Mouse (Mus musculus) limb, embryonic 13.5 days (tissue): ENCODE measurements at regions not wholly inside any gene's neighbourhood (a gene's known extent, or its start where the extent isn't known, plus 50 kb on each side); places are given as distances from the start of the nearest gene placed in this dataset.
A peak's percentile ranks its signal among the peaks of the same experiment; 100 is the strongest.

Source experiments
- ATAC-seq: fragments of 200-750 bp; cut with Nextera tagmentation; 2 replicates; pipeline ENCODE4 v1.8.0; 2017; ENCODE audit warnings: low read depth, moderate number of reproducible peaks, moderate TSS enrichment; ENCODE audit not compliant: low FRiP score
- H3K27ac ChIP-seq: fragments of 300-500 bp; sonication (generic); 2 replicates; pipeline ENCODE4 v1.5.1; 2015; ENCODE audit warnings: inconsistent platforms, mild to moderate bottlenecking, moderate library complexity
- H3K27me3 ChIP-seq: fragments of 300-500 bp; sonication (generic); 2 replicates; pipeline ENCODE4 v1.6.1; 2015; ENCODE audit warnings: mild to moderate bottlenecking, inconsistent platforms
- H3K36me3 ChIP-seq: fragments of 300-500 bp; sonication (generic); 2 replicates; pipeline ENCODE4 v1.6.1; 2015; ENCODE audit warnings: inconsistent platforms, mild to moderate bottlenecking, moderate library complexity
- H3K4me1 ChIP-seq: fragments of 300-500 bp; sonication (generic); 2 replicates; pipeline ENCODE4 v1.6.1; 2015; ENCODE audit warnings: inconsistent platforms
- H3K4me2 ChIP-seq: fragments of 300-500 bp; sonication (generic); replicated peaks from 2 replicates; pipeline ENCODE4 v1.6.1; 2015; ENCODE audit warnings: inconsistent platforms, mild to moderate bottlenecking, moderate library complexity
- H3K4me3 ChIP-seq: fragments of 300-500 bp; sonication (generic); 2 replicates; pipeline ENCODE4 v1.5.1; 2015; ENCODE audit warnings: moderate library complexity, mild to moderate bottlenecking, inconsistent platforms
- H3K9ac ChIP-seq: fragments of 300-500 bp; sonication (generic); 2 replicates; pipeline ENCODE4 v1.6.1; 2015; ENCODE audit warnings: mild to moderate bottlenecking, inconsistent platforms
- H3K9me3 ChIP-seq: fragments of 300-500 bp; sonication (generic); 2 replicates; pipeline ENCODE4 v1.6.1; 2016; ENCODE audit warnings: inconsistent platforms
- WGBS: fragments of 180-500 bp; shearing (Covaris S2); methylation state at CpG from one replicate; pipeline ENCODE4 v1.1.7; 2015; 5-methylcytosine and 5-hydroxymethylcytosine counted together

DNA sequence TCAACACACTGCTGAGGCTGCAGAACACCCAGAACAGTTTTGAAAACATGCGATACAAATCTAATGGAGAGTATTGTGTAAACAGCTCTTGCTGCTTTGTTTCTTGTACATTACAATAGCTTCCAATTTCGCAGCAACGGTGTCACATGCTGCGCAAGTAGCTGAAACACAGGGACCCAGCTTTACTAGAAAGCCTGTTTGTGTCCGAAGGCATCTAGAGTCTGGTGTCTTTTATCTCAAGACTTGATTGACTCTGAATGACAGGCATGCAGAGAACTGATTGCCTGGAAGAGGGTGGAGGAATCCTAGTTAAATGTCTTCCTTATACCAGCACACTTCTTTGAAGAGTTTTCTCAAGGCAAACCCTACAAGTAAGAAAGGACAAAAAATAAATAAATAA is 66.1 kb upstream of the Fgf10 start:
- WGBS = 69% methylated on average over 5 of the region's 5 CpGs
- H3K27me3 ChIP-seq = no peaks in the 10 kb centered on the region

DNA sequence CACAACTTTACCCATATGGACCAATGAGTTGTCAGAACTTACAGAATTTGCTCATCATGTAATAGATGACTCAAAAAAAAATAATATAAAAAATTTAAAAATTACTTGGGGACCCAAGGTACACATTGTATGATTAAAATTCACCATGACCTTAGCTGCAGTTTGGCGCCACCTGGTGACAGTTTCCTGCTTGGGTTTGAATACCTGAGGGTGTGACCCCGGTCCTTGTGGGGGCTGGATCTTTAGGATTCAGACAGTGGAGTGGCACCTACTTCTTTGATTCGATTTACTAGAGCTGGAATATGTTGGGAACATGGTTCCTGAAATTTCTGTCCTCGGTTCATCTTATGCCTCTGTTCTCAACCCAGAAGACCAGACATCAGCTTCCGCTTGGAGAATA is 72.7 kb upstream of the Fgf10 start:
- 73% methylated on average over 5 of the region's 5 CpGs for WGBS
- no peak for ATAC-seq
- Histone ChIP-seq H3K4me1 (no peaks in the 10 kb centered on the region), H3K4me3 (no peak overlapping the region), H3K9ac (no peak overlapping the region), H3K36me3 (no peaks in the 10 kb centered on the region), H3K27ac (no peak overlapping the region), H3K4me2 (no peak overlapping the region), H3K27me3 (no peaks in the 10 kb centered on the region), H3K9me3 (no peaks in the 10 kb centered on the region)

More for the DNA sequence above, 66.1 kb upstream of the Fgf10 start:
- Histone ChIP-seq H3K4me1 (no peaks in the 10 kb centered on the region), H3K27ac (no peak overlapping the region), H3K9ac (no peak overlapping the region), H3K4me3 (no peak overlapping the region), H3K36me3 (no peaks in the 10 kb centered on the region), H3K4me2 (no peak overlapping the region), H3K9me3 (no peaks in the 10 kb centered on the region)
- no peak for ATAC-seq

DNA sequence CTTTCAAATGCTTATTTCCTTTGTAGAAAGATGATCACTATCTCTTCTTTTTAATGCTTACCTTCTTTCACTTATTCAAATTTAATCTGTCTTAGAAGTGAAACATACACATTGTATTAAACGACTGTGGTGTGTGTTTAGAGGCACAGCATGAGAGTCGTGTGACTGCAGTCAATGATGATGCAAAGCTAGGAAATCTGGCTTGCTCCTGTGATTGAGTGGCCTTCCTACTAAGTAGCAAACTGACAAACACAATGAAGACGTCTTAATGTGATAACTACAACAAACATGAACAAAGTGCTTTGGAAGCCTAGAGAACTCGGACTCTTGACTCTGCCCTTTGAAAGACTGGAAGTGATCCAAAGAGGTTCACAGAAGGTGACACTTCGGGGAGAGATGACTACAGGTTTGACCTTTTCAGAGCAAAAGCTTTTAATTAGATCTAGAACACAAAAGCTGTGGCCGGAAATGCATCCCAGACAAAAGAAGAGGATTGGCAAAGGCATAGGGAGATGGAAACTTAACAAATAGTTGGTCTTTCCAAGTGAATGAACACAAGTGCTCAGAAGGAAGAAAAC is 73.3 kb upstream of the Fgf10 start:
- Histone ChIP-seq H3K9ac (no peak overlapping the region), H3K27ac (no peak overlapping the region), H3K27me3 (no peaks in the 10 kb centered on the region), H3K4me1 (no peaks in the 10 kb centered on the region), H3K4me2 (no peak overlapping the region), H3K4me3 (no peak overlapping the region), H3K9me3 (no peaks in the 10 kb centered on the region), H3K36me3 (no peaks in the 10 kb centered on the region)
- no peak for ATAC-seq
- WGBS = 79% methylated on average over 6 of the region's 6 CpGs

DNA sequence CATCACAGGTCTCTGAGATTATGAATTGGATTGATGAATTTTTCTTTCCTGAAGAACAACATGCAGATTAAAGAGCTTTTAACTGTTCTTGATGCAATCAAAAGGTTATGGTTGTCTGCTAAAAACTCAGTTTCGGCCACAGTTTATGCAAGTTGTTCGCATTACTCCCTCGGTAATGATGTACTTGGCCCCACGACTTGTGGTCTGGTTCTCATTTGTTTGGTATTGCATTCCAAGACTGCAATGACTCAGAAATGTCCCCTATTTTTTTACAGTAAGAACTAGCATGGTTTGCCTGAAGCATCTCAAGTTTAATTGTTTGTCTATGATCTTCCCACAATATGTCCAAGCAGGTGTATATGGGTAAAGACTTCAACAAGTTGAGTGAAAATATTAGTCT is 77.5 kb upstream of the Fgf10 start:
- no peak overlapping the region for H3K9ac ChIP-seq
- no peak overlapping the region for H3K4me3 ChIP-seq
- no peak overlapping the region for H3K27ac ChIP-seq
- no peak; the same call in 1 of the 2 replicates for ATAC-seq
- H3K9me3 ChIP-seq = no peaks in the 10 kb centered on the region
- H3K4me1 ChIP-seq = no peaks in the 10 kb centered on the region
- no peaks in the 10 kb centered on the region for H3K36me3 ChIP-seq
- no peak overlapping the region for H3K4me2 ChIP-seq
- 46% methylated on average over 4 of the region's 4 CpGs for WGBS
- no peaks in the 10 kb centered on the region for H3K27me3 ChIP-seq

- H3K4me2 ChIP-seq = no peak overlapping the region
- no peak overlapping the region for H3K27ac ChIP-seq
- 0 out of 2 replicates have a peak, but pooled peaks cover 3% of the 10 kb centered on the region for H3K4me1 ChIP-seq
- no peaks in the 10 kb centered on the region for H3K27me3 ChIP-seq
- no peak for ATAC-seq
- H3K9ac ChIP-seq = no peak overlapping the region
- WGBS = 35% methylated on average over 1 of the region's 1 CpGs
- no peaks in the 10 kb centered on the region for H3K36me3 ChIP-seq
- H3K4me3 ChIP-seq = no peak overlapping the region
- no peaks in the 10 kb centered on the region for H3K9me3 ChIP-seq
Measured at GRCm38 (mm10) chr13:118572555-118572954, 97.0 kb upstream of the Fgf10 start.

DNA sequence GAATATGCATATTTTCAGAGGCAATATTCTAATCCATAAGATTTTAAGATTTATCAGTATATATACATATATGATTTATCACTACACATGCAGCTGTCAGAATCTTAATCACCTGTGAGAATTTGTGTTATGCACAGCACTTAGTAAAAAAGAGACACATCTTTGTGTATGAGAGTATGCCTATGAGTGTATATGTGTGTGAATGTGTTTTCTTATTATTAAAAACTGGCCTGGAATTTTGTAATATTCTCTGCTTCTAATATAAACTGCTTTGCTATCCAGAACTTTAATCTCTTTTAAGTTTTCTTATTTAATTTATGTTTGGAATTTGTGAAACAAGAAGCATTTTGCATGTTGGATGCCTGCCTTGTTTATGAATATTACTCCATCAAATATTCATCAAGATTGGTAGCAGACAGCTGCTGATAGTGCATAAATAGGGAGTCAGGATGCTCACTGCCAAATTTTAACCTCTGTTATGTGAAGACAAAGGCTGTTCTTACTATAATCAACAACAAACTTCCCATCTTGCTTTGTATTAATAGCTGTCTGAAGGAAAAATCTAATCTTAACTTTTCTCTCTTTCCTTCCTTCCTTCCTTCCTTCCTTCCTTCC is 104.3 kb upstream of the Fgf10 start:
- H3K9me3 ChIP-seq = no peaks in the 10 kb centered on the region
- H3K27ac ChIP-seq = no peak overlapping the region
- H3K27me3 ChIP-seq = no peaks in the 10 kb centered on the region
- no peak overlapping the region for H3K4me3 ChIP-seq
- no peaks in the 10 kb centered on the region for H3K36me3 ChIP-seq
- no peak overlapping the region for H3K9ac ChIP-seq
- no peak for ATAC-seq
- no peak overlapping the region for H3K4me2 ChIP-seq
- no peaks in the 10 kb centered on the region for H3K4me1 ChIP-seq

GRCm38 (mm10) chr13:118558966-118559365 is 110.6 kb upstream of the Fgf10 start:
- ATAC-seq = no peak
- Histone ChIP-seq H3K9ac (no peak overlapping the region), H3K27me3 (peaks cover under 1% of the 10 kb centered on the region; the same call in 1 of the 2 replicates), H3K4me2 (no peak overlapping the region), H3K9me3 (no peaks in the 10 kb centered on the region), H3K36me3 (no peaks in the 10 kb centered on the region), H3K4me1 (no peaks in the 10 kb centered on the region), H3K4me3 (no peak overlapping the region), H3K27ac (no peak overlapping the region)
- WGBS = 92% methylated on average over 2 of the region's 2 CpGs

- WGBS = 30% methylated on average over 2 of the region's 2 CpGs
- Histone ChIP-seq H3K27me3 (peaks cover 4% of the 10 kb centered on the region; the same call in 1 of the 2 replicates), H3K27ac (no peak overlapping the region), H3K4me1 (peaks cover 4% of the 10 kb centered on the region; the same call in 1 of the 2 replicates), H3K4me3 (no peak overlapping the region), H3K36me3 (no peaks in the 10 kb centered on the region), H3K9me3 (no peaks in the 10 kb centered on the region), H3K4me2 (no peak overlapping the region), H3K9ac (no peak overlapping the region)
- peak; percentile 89 for ATAC-seq
Measured at GRCm38 (mm10) chr13:118552029-118552428, 117.6 kb upstream of the Fgf10 start.

GRCm38 (mm10) chr13:118538742-118539141 is 130.8 kb upstream of the Fgf10 start:
- H3K4me2 ChIP-seq = no peak overlapping the region
- no peak overlapping the region for H3K4me3 ChIP-seq
- no peaks in the 10 kb centered on the region for H3K9me3 ChIP-seq
- no peaks in the 10 kb centered on the region for H3K4me1 ChIP-seq
- no peak overlapping the region for H3K27ac ChIP-seq
- ATAC-seq = no peak
- 58% methylated on average over 2 of the region's 2 CpGs for WGBS
- H3K36me3 ChIP-seq = no peaks in the 10 kb centered on the region
- no peak overlapping the region for H3K9ac ChIP-seq
- H3K27me3 ChIP-seq = no peaks in the 10 kb centered on the region

GRCm38 (mm10) chr13:118513961-118514360 is 126.9 kb upstream of the Mrps30 start:
- no peak overlapping the region for H3K9ac ChIP-seq
- no peaks in the 10 kb centered on the region for H3K9me3 ChIP-seq
- 81% methylated on average over 2 of the region's 2 CpGs for WGBS
- no peaks in the 10 kb centered on the region for H3K27me3 ChIP-seq
- no peak overlapping the region for H3K27ac ChIP-seq
- no peak overlapping the region for H3K4me3 ChIP-seq
- no peak for ATAC-seq
- H3K36me3 ChIP-seq = no peaks in the 10 kb centered on the region
- no peaks in the 10 kb centered on the region for H3K4me1 ChIP-seq
- H3K4me2 ChIP-seq = no peak overlapping the region

- ATAC-seq = 0 out of 2 replicates have a peak, but pooled peaks have one; percentile 36
- Histone ChIP-seq H3K4me3 (no peak overlapping the region), H3K27me3 (no peaks in the 10 kb centered on the region), H3K27ac (no peak overlapping the region), H3K4me2 (no peak overlapping the region), H3K4me1 (no peaks in the 10 kb centered on the region), H3K9me3 (no peaks in the 10 kb centered on the region), H3K9ac (no peak overlapping the region), H3K36me3 (no peaks in the 10 kb centered on the region)
- 70% methylated on average over 4 of the region's 4 CpGs for WGBS
Measured at GRCm38 (mm10) chr13:118506136-118506535, 119.1 kb upstream of the Mrps30 start.

DNA sequence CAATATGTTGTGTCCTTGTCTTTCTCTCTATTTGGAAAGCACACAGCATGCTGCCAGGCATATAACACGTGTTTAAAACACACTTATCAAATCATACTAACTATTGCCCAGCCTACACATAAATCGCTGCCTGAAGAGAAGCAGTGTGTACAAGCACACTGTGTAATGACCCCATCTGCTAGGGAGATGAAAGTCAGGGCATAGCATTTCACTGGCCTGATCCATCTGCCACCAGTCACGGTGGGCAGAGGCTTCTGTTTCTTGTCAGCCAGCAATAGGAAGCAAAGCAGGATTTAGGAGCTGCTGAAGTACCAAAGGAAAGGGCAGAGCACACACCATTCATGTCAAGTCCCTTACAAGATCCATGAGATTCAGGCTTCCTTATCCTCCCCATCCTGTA is 103.6 kb upstream of the Mrps30 start:
- Histone ChIP-seq H3K4me3 (no peak overlapping the region), H3K9me3 (no peaks in the 10 kb centered on the region), H3K9ac (no peak overlapping the region), H3K4me2 (no peak overlapping the region), H3K4me1 (no peaks in the 10 kb centered on the region; the same call in 1 of the 2 replicates), H3K27ac (no peak overlapping the region), H3K36me3 (no peaks in the 10 kb centered on the region), H3K27me3 (no peaks in the 10 kb centered on the region)
- WGBS = 8% methylated on average over 3 of the region's 3 CpGs
- no peak for ATAC-seq

DNA sequence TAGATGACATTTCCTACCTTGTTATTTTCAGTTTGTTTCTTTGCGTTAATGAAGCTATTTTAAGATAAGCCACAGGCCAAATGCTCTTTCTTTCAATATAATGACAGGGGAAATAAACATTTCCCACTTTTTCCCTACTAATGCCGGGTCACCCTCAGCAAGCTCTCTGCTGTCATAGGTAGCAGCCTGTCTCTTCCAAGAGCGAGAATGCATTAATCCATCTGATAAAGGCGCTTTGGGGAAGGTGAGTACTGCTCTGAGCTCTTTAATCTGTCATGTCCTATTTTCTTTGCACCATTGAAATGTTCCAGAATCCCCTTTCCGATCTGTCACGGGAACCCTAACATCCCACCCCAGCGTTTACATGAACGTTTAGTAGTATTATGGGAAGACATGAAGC is 96.0 kb upstream of the Mrps30 start:
- 19% methylated on average over 8 of the region's 8 CpGs for whole genome bisulfite sequencing

More for the DNA sequence above, 96.0 kb upstream of the Mrps30 start:
- H3K4me1 ChIP-seq = 0 out of 2 replicates have a peak, but pooled peaks cover 3% of the 10 kb centered on the region
- H3K4me2 ChIP-seq = no peak overlapping the region
- H3K4me3 ChIP-seq = no peak overlapping the region
- no peaks in the 10 kb centered on the region for H3K36me3 ChIP-seq
- H3K27me3 ChIP-seq = no peaks in the 10 kb centered on the region
- H3K9ac ChIP-seq = no peak overlapping the region
- no peak for ATAC-seq
- no peak overlapping the region for H3K27ac ChIP-seq
- H3K9me3 ChIP-seq = no peaks in the 10 kb centered on the region
